Mouse (Mus musculus): ENCODE data around the gene Mgrn1.
A peak's percentile ranks its signal among the peaks of the same experiment; 100 is the strongest.

The Mgrn1 gene

DNA sequence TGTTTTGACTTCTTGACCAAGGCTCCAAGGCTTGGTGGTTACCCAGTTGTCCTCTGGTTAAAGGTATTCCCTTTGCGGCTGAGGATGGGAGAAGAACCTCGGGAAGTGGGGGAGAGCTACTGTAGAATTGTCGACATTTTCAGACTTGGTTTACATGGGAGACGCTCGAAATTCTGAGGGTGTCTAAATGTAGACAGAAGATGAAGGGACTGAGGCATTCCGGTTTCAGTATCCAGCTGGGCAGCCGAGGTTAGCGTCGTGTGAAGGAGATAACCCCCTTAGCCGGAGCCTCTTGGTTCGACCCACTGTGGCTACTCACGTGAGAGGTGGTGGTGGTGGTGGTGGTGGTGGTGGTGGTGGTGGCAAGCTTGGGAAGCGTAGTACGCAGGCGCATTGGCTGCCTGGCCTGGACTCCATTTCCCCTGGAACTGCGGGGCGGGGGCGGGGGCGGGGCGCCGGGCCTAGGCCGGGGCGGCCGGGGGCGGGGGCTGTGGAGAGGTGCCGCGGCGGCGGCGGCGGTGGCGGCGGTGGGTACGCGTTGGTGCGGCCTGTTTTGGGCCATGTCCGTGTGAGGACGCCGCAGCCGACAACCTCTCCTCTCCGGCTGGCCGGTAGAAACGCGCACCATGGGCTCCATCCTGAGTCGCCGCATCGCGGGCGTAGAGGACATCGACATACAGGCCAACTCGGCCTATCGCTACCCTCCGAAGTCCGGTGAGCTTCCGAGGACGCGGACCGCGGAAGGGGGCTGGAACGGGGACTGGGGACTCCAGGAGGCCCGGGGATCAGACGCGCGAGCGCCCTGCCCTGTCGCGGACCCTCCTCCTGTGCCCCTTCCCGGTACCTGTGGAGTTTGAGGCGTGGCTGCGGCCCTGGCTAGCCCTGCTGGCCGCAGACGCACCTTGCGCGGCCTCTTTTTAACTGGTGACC is at the start of gene Mgrn1:
Gene Mgrn1 (plus strand): TSS at position 490 of the 930 bp plus-strand sequence.
- DNase-seq (ENCODE audit: low spot score) = peak; percentile 90

DNA sequence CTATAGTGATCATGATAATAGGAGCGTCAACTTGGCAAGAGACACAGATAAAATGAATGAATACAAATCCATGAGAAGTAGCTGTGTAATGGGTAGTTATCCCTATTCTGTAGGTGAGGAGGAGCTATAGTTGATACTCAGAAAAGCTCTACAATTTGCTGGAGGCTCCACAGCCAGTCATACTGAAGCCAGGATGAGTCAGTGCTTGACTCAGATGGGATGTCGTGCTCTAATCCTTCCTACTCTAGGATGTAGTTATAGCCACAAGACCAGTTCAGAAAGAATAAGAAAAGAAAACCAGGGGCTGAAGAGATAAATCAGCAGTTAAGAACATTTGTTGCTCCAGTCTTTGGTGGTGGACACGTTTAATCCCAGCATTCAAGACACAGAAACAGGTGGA is 48.4 kb upstream of the Mgrn1 start:
- no peak for DNase-seq (ENCODE audit: low spot score)

- no peak for DNase-seq (ENCODE audit: low spot score)
Observed at GRCm38 (mm10) chr16:4839552-4839951, 46.5 kb upstream of the Mgrn1 start.

DNA sequence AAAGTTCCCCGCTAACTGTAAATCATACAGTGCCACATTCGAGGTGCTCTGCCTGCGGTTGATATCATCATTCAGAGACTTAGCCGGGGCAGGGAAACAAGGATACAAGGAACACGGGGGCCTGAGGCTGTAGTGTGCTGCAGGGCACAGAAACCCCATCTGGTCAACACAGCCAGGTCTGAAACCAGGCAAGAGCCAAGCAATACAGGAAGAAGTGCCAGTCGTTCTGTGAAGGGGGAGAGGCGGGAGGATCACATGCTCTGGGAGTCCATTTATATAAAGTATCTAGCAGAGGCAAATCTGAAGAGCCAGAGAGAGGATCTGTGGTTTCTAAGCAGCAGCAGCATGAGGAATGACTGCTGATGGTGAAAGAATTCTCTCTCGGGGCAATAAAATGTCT is 45.8 kb upstream of the Mgrn1 start:
- no peak for DNase-seq (ENCODE audit: low spot score)

- DNase-seq (ENCODE audit: low spot score) = no peak
Observed at GRCm38 (mm10) chr16:4847041-4847440, 39.0 kb upstream of the Mgrn1 start.

DNA sequence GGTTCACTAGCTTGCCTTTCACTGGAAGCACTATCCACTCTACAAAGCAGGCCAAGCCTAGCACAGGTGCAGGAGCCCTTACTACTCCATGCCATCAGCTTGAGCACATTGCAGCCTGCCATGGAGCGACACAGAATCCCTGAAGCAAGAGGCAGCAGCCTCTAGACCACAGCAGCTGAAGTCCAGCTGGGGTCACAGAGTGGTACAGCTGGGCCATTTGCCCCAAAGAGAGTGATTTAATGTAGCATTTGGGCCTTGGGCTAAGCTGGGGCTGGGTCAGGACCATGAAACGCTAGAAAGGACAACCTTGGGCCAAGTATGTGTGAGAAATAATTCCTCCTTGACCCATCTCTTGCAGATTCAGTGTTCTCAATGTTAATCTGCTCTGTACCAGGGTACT is 38.0 kb upstream of the Mgrn1 start:
- DNase-seq (ENCODE audit: low spot score) = no peak

DNA sequence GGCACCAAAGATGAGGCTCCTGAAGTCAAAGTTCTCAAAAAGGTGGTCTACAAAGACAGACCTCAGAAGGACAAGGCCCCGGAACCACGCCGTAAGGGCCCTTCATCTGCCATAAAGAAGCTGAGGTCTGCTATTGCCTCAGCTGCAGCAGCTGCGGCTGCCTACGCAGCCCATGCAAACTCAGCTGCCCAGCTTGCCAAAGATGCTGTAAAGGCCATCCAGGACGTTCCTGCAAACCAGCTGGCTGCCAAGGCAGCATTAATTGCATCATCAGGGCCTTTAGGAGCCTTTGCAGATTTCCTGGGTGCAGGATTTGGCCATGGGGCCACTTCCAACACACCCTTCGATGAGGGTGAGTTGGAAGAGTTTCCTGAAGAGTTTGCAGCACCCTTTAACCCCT is 35.7 kb upstream of the Mgrn1 start:
- DNase-seq (ENCODE audit: low spot score) = peak; percentile 25

- no peak for DNase-seq (ENCODE audit: low spot score)
Observed at GRCm38 (mm10) chr16:4850938-4851628, 35.0 kb upstream of the Mgrn1 start.

- no peak for DNase-seq (ENCODE audit: low spot score)
Observed at GRCm38 (mm10) chr16:4855046-4855650, 30.9 kb upstream of the Mgrn1 start.

DNA sequence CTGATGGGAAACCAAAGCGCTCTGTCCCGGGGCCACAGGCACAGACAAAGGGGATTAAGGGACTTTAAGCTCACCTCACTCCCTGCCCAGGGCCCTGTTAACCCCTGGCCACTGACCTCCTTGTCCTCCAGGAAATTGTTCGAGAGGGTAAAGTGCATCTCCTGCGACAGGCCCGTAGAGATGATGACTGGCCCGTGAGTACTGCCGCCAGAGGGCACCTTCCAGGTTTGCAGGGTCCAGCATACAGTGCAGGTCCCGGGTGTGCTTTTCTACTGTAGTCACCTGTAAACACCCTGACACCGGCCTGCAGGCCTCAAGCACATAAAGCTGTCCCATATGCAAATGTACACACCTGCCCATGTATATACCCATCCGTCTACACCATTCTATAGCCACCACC is 24.7 kb upstream of the Mgrn1 start:
- DNase-seq (ENCODE audit: low spot score) = no peak

DNA sequence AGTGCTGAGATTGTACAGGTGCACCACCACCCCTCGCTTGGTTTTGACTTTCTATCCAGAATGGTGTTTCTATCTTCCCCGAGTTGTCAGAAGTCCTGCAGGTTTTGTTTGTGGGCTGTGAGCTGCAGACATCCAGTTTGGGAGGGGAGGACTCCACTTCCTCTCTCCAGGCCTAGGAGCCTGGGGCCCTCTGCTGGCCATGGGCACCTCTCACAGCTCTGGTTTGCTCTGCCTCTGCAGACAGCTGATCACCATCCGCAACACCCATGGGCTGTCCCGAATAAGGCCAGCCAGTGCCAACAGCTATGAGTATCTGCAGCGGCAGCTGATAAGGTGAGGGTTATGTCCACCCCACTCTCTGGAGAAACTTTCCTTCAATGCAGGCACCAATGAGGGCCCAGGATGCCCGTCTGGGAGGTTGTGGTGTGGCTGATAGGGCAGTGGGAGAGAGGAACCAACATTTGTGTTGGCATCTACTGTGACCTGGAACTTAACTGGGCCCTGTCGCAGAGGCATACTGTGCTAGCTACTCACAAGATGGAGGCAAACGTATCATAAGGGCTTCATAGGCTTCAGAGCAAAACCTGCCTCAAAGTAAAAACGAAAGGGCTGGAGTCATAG is 23.1 kb upstream of the Mgrn1 start:
- DNase-seq (ENCODE audit: low spot score) = peak; percentile 63

- no peak for DNase-seq (ENCODE audit: low spot score)
Observed at GRCm38 (mm10) chr16:4863742-4864141, 22.3 kb upstream of the Mgrn1 start.

DNA sequence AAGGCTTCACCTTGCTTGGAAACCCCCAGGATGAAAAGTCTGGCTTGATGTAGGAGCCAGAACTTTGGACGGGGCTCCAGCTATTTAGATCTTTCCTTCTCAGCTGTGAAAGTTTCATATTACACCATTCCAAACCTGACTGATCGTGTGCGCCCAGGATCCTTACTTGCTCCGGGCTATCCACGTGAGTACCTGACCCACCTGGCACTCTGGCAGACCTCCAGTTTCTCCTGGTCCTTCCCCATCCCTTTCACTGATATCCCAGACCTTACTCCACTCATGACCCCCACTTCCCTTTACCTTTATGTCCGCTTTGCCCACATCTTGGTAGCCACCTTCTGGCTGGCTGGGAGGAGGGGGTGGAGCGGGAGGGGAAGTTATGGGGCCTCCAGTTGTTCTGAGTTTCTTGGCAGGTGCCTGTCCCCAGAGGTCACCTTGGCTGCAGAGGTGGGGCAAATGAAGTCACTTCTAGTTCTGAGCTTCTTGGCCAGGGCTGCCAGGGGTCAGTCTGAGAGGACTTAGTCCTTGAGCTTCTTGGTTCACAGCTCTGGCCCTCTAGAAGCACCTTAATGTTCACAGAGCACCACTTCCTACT is 19.9 kb upstream of the Mgrn1 start:
- DNase-seq (ENCODE audit: low spot score) = no peak

- DNase-seq (ENCODE audit: low spot score) = no peak
Observed at GRCm38 (mm10) chr16:4870490-4870889, 15.6 kb upstream of the Mgrn1 start.

- DNase-seq (ENCODE audit: low spot score) = no peak
Observed at GRCm38 (mm10) chr16:4871926-4872325, 14.1 kb upstream of the Mgrn1 start.

DNA sequence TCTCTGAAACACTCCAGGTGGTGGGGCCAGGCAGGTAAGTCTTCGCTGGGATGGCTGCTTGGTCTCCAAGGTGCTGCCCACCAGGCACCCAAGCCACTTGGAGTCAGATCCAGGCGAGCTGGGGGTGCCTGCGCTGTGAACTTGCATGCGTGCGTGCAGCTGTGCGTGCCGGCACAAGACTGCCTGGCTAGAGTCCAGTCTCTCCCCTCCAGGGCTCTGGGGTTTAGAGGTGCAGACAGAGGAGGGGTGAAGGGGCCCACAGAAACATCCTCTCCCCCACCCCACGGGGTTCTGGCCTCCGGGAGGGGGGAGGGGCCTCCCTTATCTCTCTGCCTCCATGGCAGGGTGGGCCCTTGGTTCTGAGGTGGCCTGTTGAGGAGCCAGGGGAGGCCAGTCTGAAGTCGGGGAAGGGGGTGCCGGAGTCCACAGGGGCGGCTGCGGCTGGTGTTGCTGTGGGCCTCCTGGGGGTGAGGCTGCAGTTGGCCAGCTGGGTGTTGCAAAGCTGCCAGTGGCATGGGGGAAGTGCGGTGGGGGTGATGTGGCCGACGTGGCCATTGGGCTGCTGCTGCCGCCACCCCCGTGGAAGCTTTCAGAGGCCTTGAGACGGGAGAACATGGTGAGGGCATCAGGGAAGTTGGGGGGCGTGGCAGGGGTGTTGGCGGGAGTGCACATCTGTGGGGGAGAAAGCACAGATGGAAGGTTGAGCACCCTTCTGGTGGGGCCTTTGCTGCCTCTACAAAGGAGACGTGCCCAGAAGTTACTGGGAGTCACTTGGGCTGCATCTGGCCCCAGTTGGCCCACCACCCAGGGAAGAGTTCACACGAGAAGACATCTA is 10.6 kb upstream of the Mgrn1 start:
- no peak for DNase-seq (ENCODE audit: low spot score)

- DNase-seq (ENCODE audit: low spot score) = peak; percentile 84
Observed at GRCm38 (mm10) chr16:4876033-4876680, 9.9 kb upstream of the Mgrn1 start.

DNA sequence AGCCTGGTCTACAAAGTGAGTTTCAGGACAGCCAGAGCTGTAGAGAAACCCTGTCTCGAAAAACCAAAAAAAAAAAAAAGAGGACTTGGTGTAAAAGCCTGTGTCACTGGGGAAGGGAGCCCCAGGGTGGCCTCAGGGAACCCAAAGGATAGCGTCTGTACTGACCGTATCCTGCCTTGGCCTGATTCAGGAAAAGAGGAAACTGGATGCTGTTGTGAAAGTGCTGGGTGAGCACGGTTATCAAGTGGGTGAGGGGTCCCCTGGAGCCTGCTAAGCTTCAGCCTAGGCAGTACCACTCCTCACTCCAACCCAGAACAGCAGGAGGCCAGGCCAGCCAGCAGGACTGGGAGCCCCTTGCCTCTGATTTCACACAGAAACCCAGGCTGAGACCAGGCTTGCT is 8.9 kb upstream of the Mgrn1 start:
- no peak for DNase-seq (ENCODE audit: low spot score)

DNA sequence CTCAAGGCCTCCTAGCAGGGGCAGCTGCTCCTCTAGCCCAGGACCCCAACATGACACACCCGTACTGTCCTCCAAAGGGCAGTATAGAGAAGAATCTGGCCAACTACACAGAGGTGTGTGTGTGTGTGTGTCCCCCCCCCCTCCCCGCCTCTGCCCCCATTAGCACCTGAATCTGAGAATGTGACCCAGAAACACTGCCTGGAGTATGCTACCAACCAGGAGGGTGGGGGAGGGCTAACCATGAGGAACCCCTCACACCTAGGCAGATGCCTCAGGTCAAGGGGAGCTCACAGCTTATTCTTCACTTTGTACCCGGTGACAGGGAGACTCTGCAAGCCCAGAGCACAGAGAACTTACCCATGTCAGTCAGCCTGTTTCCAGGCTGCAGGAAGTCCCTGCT is 8.3 kb upstream of the Mgrn1 start:
- DNase-seq (ENCODE audit: low spot score) = no peak

- DNase-seq (ENCODE audit: low spot score) = peak; percentile 22
Observed at GRCm38 (mm10) chr16:4878192-4878885, 7.7 kb upstream of the Mgrn1 start.

All from MN1 (cell line).